Mouse (Mus musculus) brain, embryonic 14.5 days (tissue): ENCODE data around the gene Larp1b.

Experiments used
- CTCF ChIP-seq: fragments of 200-500 bp; IDR thresholded peaks from 2 replicates; pipeline ENCODE4 v1.5.1; 2012; ENCODE audit warnings: inconsistent platforms, mild to moderate bottlenecking, moderate library complexity, borderline replicate concordance; ENCODE audit not compliant: insufficient read depth, insufficient read length; ENCODE audit errors: extremely low read depth
- POLR2A ChIP-seq: fragments of 200-500 bp; IDR thresholded peaks from 2 replicates; pipeline ENCODE4 v1.6.1; 2012; ENCODE audit warnings: mild to moderate bottlenecking, inconsistent platforms, borderline replicate concordance; ENCODE audit not compliant: poor library complexity, insufficient read depth, insufficient read length, severe bottlenecking; ENCODE audit errors: extremely low read depth

DNA sequence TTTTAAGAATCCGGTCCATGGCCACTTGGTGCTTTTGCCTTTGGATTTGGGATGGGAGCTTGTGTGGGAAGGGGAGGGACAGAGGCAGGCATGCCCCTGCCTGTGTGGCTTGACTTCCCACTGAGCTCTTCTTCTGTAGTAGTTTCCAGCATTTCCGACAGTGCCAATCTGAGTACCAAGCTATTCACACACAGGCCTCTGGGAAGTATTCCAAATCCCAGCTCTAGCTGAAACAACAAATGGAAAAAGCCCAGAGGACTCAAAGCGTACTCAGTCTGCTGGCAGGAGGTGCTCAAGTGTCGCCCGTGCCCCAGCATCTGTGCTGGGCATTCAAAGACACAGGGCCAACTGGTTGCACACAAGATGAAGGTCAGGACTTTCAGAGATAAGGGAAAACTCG, 72.4 kb downstream of the Larp1b start:
- TF ChIP-seq POLR2A, result no peak
- no peak for TF ChIP-seq CTCF
